Mouse (Mus musculus) spleen, postnatal 14 days (tissue): ENCODE measurements around the gene Tmppe.

Experiments used
- DNase-seq, 2 experiments: peaks; one replicate each; pipeline ENCODE4 v3.0.0; 2021 to 2022; ENCODE audit warnings: low spot score in 2 of 2

The Tmppe gene

DNA sequence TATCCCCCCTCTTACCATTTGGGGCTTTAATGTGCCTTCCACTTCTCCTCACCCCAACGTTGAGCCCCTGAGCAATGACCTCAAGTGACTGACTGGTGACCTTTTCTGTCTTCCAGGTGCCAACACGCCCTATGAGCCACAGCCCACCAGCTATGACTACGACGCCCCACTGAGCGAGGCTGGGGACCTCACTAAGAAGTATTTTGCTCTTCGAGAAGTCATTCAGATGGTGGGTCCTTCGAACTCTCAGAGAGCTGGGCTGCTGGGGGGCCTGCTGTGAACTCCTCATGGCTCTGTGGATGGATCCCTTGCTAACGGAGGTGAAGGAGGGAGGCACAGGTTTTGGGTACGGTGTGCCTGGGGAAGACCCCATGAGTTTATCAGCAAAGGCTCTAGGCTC is 42.0 kb downstream of the Tmppe start:
- DNase-seq = no peak

DNA sequence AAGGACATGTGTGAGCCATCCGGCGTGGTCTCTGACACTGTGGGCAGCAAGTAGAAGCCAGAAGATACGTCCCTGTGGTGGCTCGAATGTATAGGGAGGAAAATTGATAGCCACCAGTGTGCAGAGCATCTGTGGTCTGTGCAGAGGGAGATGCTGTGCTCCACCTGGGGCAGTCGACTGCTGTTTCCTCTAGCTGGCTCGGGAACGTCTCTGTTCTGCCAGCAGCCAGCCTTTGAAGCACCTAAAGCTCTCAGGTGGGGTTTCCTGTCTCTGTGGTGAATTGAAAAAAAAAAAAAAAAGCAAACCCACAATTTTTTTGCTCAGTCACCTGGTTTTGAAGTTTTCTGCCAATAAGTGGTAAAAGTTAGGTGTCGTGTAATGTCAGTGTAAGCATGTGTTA is 42.4 kb downstream of the Tmppe start:
- DNase-seq = no peak

DNA sequence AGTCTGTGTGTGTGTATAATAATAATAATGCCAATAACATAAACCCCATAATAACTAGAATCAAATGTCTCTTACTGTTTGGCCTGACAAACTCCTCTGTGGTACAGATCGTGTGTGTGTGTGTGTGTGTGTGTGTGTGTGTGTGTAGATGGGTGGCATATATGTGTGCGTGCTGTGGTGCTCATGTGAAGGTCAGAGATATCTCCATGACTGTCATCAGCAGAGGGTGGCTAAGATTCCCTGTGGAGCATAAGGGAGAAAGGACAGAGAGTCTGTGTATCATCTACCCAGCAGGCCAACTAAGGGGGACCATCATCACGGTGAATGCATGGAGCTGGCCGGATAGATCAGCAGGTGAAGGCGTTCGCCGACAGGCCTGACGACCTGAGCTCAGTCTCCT is 46.0 kb downstream of the Tmppe start:
- DNase-seq = no peak

DNA sequence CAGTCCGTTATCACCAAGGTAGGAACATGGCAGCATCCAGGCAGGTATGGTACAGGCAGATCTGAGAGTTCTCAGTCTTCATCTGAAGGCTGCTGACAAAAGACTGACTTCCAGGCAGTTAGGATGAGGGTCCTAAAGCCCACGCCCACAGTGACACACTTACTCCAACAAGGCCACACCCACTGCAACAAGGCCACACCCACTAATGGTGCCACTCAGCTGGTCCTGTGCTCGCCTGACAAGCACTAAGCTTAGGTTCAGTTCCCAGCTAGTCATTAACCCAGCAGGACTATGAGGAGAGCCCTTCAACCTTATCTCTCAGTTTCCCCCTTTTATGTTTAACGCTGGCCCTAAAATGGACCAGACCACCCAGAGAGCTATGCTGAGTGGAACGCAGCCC is 47.8 kb downstream of the Tmppe start:
- no peak for DNase-seq

DNA sequence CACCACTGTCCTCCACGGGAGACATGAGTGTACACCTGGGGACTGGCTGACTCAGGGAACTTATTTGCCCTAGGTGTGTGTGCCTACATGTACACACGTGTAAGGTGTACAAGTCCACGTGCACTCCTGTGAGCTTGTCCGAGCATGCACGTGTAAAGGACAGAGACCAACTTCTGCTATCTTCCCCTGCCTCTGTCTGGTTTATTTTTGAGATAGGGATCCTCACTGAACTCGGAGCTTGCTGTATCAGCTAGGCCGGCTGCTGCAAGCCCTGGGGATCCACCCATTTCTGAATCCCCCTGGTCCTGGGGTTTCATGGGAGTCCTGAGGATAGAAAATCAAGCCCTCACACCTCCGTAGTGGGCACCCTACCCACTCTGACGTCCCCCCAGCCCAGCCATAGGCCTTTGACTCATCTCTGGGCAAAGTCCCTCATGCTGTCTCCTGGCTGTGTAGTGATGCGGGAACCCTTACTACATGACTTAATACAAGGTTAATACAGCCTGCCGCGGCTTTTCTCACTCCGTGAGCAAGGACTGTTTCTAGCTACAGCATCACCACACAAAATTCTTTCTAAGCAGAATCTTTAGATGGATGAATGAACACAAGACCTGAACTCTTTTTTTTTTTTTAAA is 48.3 kb downstream of the Tmppe start:
- DNase-seq = no peak

DNA sequence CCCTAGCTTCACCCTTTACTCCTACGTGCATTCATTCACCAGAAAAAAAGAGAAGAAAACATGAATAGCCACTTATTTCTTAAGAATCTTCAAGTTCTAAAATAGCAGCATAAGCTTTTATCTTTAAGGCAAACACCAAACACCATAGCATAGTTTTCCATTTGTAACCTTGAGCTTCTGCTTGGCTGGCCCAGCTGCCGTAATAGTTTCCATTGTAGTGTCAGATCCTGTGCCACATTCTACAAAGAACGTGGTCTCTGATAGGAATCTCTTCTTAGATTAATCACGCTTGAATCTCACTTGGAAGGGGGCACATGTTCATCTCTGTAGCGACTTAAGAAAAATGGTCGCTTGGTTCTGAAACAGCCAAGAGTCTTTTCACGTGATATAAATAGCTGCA is 50.7 kb downstream of the Tmppe start:
- DNase-seq = no peak

DNA sequence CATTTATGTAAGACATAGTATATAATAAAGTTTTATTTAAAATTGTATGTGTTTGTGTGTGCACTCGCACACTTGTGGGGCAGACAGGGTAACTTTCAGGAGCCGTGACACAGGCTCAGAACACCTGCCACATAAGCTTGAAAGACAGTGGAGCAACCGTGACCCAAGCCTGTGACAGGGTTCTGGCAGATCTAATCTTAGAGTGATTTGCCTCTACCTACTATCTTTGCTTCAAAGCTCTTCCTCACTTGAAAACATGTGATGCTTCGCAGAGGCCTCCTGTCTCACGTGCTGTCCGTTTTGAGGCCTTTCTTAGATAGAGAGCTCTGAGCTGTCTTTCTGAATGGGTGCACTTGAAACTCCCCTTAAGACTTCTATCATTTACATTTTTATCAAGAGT is 51.5 kb downstream of the Tmppe start:
- no peak for DNase-seq

DNA sequence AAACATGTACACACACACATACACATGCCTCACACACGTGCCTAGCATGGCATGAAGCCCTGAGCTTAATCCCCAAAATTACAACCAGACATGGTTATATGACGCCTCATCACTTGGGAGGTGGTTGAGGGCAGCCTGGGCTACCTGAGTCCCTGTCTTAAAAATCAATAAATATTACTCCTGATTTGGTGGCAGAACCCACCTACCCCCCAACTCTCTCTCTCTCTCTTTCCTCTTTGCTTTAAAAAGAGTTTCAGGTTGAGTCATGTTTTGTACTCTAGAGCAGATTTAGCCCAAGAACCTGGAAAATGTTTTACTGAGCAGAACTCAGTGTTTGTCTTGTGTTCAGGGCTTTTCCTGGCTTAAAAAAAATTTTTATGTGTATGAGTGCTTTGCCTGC is 54.5 kb downstream of the Tmppe start:
- DNase-seq = no peak
